In the genomic region with DNA sequence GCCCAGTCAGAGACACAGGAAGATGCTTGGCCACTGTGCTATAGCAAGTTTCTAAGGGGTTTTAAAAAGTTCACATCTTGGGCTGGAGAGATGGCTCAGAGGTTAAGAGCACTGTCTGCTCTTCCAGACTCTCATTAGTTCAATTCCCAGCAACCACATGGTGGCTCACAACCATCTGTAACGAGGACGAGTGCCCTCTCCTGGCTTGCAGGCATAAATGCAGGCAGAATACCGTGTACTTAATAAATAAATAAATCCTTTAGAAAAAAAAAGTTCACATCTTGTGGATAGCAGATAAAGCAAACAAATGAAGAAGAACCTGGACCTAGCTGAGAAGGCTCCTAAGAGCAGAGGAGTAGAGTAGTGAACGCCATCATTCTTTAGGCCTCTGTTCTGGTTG, we compare ENCODE assay signal across 11 mouse cellular contexts. TPM values are rescaled to one million over a fixed set of nuclear protein-coding genes. Genes with fewer than 3 reads are reported as not detected.
A peak's percentile ranks its signal among the peaks of the same experiment; 100 is the strongest.
DNase-seq lines count a peak whose midpoint lies in the region; ATAC-seq and TF ChIP-seq lines count a peak whose summit lies in the region.
"Had no signal": no experiment of that assay in that cellular context is flagged by ENCODE, and none has a peak within 500 bp of the region (broad histone marks: within the 10 kb centered on the region; RNA-seq: fewer than 3 reads in every experiment).

No protein-coding gene starts in this region.

- TF ChIP-seq CTCF in heart, adult 2 months (IDR thresholded peaks at IDR 0.05) = peak; percentile 76
- peak; percentile 30; the same call in 1 of the 2 replicates for TF ChIP-seq CTCF in spleen, adult 2 months (IDR thresholded peaks at IDR 0.05; ENCODE audit: extremely low read depth, insufficient read depth, insufficient read length, insufficient replicate concordance)

- no peak overlapping the region for H3K4me3 ChIP-seq in heart, adult 2 months
- no peak overlapping the region for H3K4me3 ChIP-seq in spleen, adult 2 months (ENCODE audit: extremely low read depth, insufficient read depth, insufficient read length)
- H3K4me3 ChIP-seq: embryonic facial prominence, embryonic 15.5 days had no signal

- H3K79me2 ChIP-seq in heart, adult 2 months (replicated peaks; ENCODE audit: control insufficient read depth, insufficient read depth, low read length) = no peaks in the 10 kb centered on the region

- ATAC-seq in inflammation-experienced regulatory T-cells, adult 6 months = no peak
- ATAC-seq: activated CD4-positive, CD25-positive, alpha-beta regulatory T cell, adult 4 months had no signal

- WGBS in heart, adult 2 months = 56% methylated on average over 4 of the region's 4 CpGs
- WGBS in spleen, adult 2 months = 71% methylated on average over 4 of the region's 4 CpGs

- no peak for DNase-seq in heart, adult 2 months
- no peak for DNase-seq in heart, postnatal 4 days
- DNase-seq in spleen, adult 2 months (ENCODE audit: low read depth in 1 of 2, low spot score in 2 of 2) = peak in 1 of 2 experiments; percentile 11
- DNase-seq in spleen, adult 12 weeks (ENCODE audit: low spot score) = no peak
- DNase-seq in c-Kit-positive CD71-positive TER-119-negative erythroid progenitor cells, embryonic 14.5 days (ENCODE audit: low read depth) = peak; percentile 28
- DNase-seq in thymus, postnatal 4 days = peak; percentile 44
- no peak for DNase-seq in left cerebral cortex, adult 8-10 months (ENCODE audit: low spot score in 2 of 2)
- DNase-seq: kidney, postnatal 14 days had no signal

- no peak overlapping the region for H3K27ac ChIP-seq in heart, adult 2 months
- H3K27ac ChIP-seq in spleen, adult 2 months (ENCODE audit: insufficient read depth, low read length) = no peak overlapping the region
- H3K27ac ChIP-seq: embryonic facial prominence, embryonic 15.5 days had no signal

- H3K36me3 ChIP-seq in heart, adult 2 months (ENCODE audit: control insufficient read depth, insufficient read depth, low read length) = no peaks in the 10 kb centered on the region
- H3K36me3 ChIP-seq in spleen, adult 2 months (ENCODE audit: control insufficient read depth, insufficient read depth, low read length) = peaks cover 5% of the 10 kb centered on the region

- intact Hi-C loops in heart, adult 2 months (cut with DNase I) = loop anchor here (2.0 kb wide), 1 partner anchor 38 kb away; no protein-coding TSS in a partner anchor

- H3K9ac ChIP-seq in heart, adult 2 months (ENCODE audit: low read depth, low read length) = no peak overlapping the region
- H3K9ac ChIP-seq: embryonic facial prominence, embryonic 15.5 days had no signal

- H3K4me1 ChIP-seq in heart, adult 2 months (ENCODE audit: control insufficient read depth, insufficient read depth, low read length) = no peaks in the 10 kb centered on the region
- H3K4me1 ChIP-seq in spleen, adult 2 months (ENCODE audit: control insufficient read depth, insufficient read depth, insufficient read length) = no peaks in the 10 kb centered on the region
- H3K4me1 ChIP-seq: embryonic facial prominence, embryonic 15.5 days had no signal

- no peaks in the 10 kb centered on the region for H3K27me3 ChIP-seq in heart, adult 2 months (ENCODE audit: control insufficient read depth, insufficient read depth, low read length)
- H3K27me3 ChIP-seq in spleen, adult 2 months (ENCODE audit: control insufficient read depth, insufficient read depth, low read length) = no peaks in the 10 kb centered on the region
- H3K27me3 ChIP-seq: embryonic facial prominence, embryonic 15.5 days had no signal

- TF ChIP-seq EP300 in heart, adult 2 months (IDR thresholded peaks at IDR 0.05; ENCODE audit: insufficient read depth, low read depth, low read length) = 0 out of 2 replicates have a peak, but pooled peaks have one; percentile 27

- no peak for TF ChIP-seq POLR2A in heart, adult 2 months (IDR thresholded peaks at IDR 0.05; ENCODE audit: insufficient read depth, low read depth, low read length)
- no peak for TF ChIP-seq POLR2A in spleen, adult 2 months (IDR thresholded peaks at IDR 0.05; ENCODE audit: low read depth, low read length)

RNA-seq across cellular contexts. Expression of gene Pgd, which starts 16.2 kb away (rescaled TPM):
- total RNA-seq in heart, adult 2 months (2021) = 10 to 100 TPM; 32.8 to 36.8 TPM
- 44.8 and 45.3 TPM in 2 replicates for polyA plus RNA-seq in heart, adult 2 months (2012; rRNA removed)
- total RNA-seq in heart, postnatal 4 days (2021) = 10 to 100 TPM; 50.1 to 55.5 TPM
- polyA plus RNA-seq in spleen, adult 2 months (2012; rRNA removed) = 62.3 and 78.9 TPM in 2 replicates
- total RNA-seq in left cerebral cortex, adult 8-10 months (2022) = 10 to 100 TPM; 36.0 to 43.8 (median 40.9) TPM
- 10 to 100 TPM; 37.7 to 56.0 (median 53.5) TPM for polyA plus RNA-seq in inflammation-experienced regulatory T-cells, adult 6 months (2017; shearing (Covaris generic))

RNA-seq across cellular contexts. Expression of gene Cenps, which starts 45.3 kb away (rescaled TPM):
- total RNA-seq in heart, adult 2 months (2021) = 1 to 10 TPM; 7.4 to 8.3 TPM
- 0.85 and 0.96 TPM in 2 replicates for polyA plus RNA-seq in heart, adult 2 months (2012; rRNA removed)
- total RNA-seq in heart, postnatal 4 days (2021) = 10 to 100 TPM; 13.1 to 14.9 TPM
- 2.7 and 4.5 TPM in 2 replicates for polyA plus RNA-seq in spleen, adult 2 months (2012; rRNA removed)
- total RNA-seq in left cerebral cortex, adult 8-10 months (2022) = 10 to 100 TPM; 24.4 to 29.1 (median 25.8) TPM
- polyA plus RNA-seq in inflammation-experienced regulatory T-cells, adult 6 months (2017; shearing (Covaris generic)) = 10 to 100 TPM in 1 of 3 experiments, 1 to 10 TPM in 2; 3.7 to 34.5 (median 6.7) TPM

RNA-seq across cellular contexts. Expression of gene Cort, which starts 56.2 kb away (rescaled TPM):
- total RNA-seq in heart, adult 2 months (2021) = under 1 TPM; 0.52 to 0.59 TPM
- polyA plus RNA-seq in heart, adult 2 months (2012; rRNA removed) = not detected in 2 replicates
- total RNA-seq in heart, postnatal 4 days (2021) = 1 to 10 TPM in 1 of 2 experiments, under 1 TPM in 1; 0.71 to 1.2 TPM
- polyA plus RNA-seq in spleen, adult 2 months (2012; rRNA removed) = 0.53 TPM in 1 of 2 replicates, not detected in the other
- 10 to 100 TPM in 3 of 4 experiments, 1 to 10 TPM in 1; 8.3 to 14.0 (median 11.0) TPM for total RNA-seq in left cerebral cortex, adult 8-10 months (2022)
- polyA plus RNA-seq in inflammation-experienced regulatory T-cells, adult 6 months (2017; shearing (Covaris generic)) = under 1 TPM in 1 of 3 experiments, not detected in 2; 0.73 TPM

Comparison
In these comparisons a context has a peak if more than half of its experiments do, and no peak if none do; other contexts are left out.
1. DNase-seq: peak in c-Kit-positive CD71-positive TER-119-negative erythroid progenitor cells, embryonic 14.5 days (single experiment) and thymus, postnatal 4 days (single experiment); none in heart, adult 2 months (0 of 2), heart, postnatal 4 days (single experiment), spleen, adult 12 weeks (single experiment) and left cerebral cortex, adult 8-10 months (0 of 2).
2. RNA of gene Cort, which starts 56.2 kb away (total RNA-seq): 8.3 to 14.0 TPM in left cerebral cortex, adult 8-10 months; 0.71 to 1.2 TPM in heart, postnatal 4 days and 0.52 to 0.59 TPM in heart, adult 2 months; every median in the first group is over 4 times any median in the second.